Mouse (Mus musculus): ENCODE measurements around the gene Arih1.
A peak's percentile ranks its signal among the peaks of the same experiment; 100 is the strongest.
"Not testable (repeated sequence)": the region's sequence is repeated elsewhere in the genome, so short reads cannot be mapped to it uniquely, and the experiment has no call there.

Arih1 gene

GRCm38 (mm10) chr9:59458997-59459510 is 27.4 kb downstream of the Arih1 start:
- no peak for DNase-seq (ENCODE audit: low read depth, low spot score)

DNA sequence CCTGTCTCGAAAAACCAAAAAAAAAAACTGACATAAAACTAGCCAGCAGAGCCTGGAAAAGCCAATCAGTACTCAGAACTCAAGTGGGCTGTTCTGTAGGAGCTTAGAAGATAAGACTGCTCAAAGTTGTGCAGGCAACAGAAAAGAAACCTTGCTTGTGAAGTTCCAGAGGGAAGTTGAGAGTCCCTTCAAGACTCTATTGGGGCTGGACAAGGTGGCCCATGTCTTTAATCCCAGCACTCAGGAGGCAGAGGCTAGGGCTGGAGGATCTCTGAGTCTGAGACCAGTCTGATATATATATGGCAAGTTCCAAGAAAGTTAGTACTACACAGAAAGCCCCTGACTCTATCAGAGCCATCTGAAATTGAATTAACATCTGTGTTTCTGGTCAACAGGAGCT is 28.0 kb downstream of the Arih1 start:
- no peak for DNase-seq (ENCODE audit: low read depth, low spot score)

GRCm38 (mm10) chr9:59457671-59458070 is 28.7 kb downstream of the Arih1 start:
- DNase-seq (ENCODE audit: low read depth, low spot score) = no peak

- peak; percentile 50 for DNase-seq (ENCODE audit: low read depth, low spot score)
Observed at GRCm38 (mm10) chr9:59455404-59456068, 30.9 kb downstream of the Arih1 start.

GRCm38 (mm10) chr9:59433729-59434128 is 52.7 kb downstream of the Arih1 start:
- no peak for DNase-seq (ENCODE audit: low read depth, low spot score)

DNA sequence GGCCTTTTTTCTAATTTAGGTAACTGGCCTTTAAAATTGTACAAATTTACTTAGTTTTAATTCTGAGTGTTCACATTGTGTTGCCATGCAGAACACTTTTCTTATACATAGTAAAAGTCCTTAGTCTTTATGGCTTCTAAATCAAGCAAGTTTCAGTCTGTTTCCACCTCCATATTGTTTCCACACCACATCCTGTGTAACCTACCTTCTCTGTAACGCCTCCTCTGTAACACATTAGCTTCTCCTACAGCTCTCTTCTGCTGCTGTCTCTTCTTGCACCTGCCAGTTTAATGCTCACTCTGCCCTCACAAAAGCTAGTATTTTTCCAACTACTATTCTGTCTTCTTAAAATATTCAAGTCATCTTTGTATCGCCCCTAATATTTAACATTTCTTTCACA is 54.8 kb downstream of the Arih1 start:
- DNase-seq (ENCODE audit: low read depth, low spot score) = no peak

DNA sequence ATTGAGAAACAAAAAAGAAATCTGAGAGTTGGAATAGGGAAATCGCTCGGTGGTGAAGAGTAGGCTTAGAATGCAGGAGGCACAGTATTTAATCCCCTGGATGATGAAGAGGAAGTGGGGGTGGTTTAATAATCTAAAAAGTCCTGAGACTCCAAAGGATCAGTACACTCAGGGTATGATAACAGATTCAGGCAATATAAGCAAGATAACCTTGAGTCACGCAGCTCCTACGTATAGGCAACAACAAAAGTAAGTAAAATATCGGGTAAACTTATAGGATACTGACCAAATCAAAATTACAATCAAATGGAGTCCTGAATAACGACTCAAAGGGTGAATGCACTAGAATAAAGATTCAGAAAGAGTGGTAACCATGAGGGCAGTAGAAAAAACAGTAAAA is 65.9 kb downstream of the Arih1 start:
- DNase-seq (ENCODE audit: low read depth, low spot score) = no peak

DNA sequence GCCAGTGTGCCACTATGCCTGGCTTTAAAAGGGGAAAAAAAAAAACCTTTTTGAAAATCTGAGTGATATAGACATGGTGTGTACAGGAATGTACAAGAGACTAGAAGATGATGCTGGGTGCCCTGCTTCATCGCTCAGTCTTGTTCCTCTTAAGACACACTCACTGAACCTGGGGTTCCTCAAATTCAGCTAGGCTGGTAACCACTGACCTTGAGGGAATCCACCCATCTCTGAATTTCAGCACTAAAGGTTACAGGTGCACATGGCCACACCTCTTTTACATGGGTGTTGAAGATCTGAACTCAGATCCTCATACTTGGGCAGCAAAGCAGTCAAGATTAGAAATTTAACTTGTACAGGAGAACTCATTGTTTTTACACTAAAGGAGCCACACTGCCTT is 79.1 kb downstream of the Arih1 start:
- DNase-seq (ENCODE audit: low read depth, low spot score) = no peak

DNA sequence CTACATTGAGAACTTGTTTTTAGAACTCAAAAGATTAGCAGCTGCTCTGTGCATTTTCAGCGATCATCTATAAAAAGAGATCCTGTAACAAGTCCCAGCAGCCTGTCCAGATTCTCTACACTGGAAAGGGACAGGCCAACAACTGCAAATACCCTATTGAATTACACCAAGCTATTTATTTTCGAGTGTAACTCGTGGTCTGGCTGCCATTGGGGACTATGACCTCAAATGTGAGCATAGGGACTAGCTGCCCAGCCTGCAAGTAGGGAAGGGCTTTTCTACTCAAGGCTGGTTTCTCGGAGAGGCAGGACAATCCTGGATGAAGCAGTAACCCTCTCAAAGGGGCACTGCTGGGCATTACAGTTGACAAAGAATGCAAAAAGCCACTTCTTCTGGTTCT is 97.3 kb downstream of the Arih1 start:
- DNase-seq (ENCODE audit: low read depth, low spot score) = no peak

- no peak for DNase-seq (ENCODE audit: low read depth, low spot score)
Observed at GRCm38 (mm10) chr9:59388311-59388710, 98.1 kb downstream of the Arih1 start.

DNA sequence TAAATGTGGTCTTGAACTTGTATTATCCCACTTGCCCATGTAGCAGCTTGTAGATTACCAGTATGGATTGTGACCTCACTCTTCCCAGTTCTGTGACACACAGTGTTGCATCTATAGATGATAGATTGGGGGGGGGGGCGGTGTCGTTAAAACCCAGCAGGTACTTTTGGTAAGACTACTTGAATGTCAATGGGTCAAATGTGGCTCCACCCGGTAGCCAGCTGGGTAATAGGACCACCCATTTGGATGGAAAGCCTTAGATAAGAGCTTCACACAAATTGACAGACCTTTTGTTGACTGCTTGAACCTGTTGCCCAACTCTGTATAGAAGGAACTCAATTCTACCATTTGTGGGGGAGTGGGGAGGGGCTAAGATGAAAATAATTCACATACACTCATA is 99.0 kb downstream of the Arih1 start:
- no peak for DNase-seq (ENCODE audit: low read depth, low spot score)

GRCm38 (mm10) chr9:59375626-59376025 is 110.8 kb downstream of the Arih1 start:
- no peak for DNase-seq (ENCODE audit: low read depth, low spot score)

DNA sequence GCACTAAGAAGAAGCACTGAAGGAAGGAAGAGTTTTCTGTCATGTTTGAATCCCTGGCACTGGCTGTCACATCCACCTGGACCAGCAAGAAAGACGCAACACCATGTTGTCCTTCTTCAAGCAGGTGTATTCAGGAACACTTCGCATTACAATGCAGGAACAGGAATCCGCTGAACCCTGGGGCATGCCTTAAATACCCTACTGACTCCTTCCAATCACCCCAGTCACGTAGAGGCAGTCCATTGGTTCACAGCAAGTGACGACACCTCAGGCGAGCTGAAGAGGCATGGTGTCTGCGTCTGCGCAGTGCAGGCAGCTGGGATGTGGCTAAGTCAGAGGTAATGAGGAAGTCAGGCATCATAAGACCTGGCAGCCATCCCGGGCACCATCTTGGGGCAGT is 116.8 kb downstream of the Arih1 start:
- DNase-seq (ENCODE audit: low read depth, low spot score) = no peak

DNA sequence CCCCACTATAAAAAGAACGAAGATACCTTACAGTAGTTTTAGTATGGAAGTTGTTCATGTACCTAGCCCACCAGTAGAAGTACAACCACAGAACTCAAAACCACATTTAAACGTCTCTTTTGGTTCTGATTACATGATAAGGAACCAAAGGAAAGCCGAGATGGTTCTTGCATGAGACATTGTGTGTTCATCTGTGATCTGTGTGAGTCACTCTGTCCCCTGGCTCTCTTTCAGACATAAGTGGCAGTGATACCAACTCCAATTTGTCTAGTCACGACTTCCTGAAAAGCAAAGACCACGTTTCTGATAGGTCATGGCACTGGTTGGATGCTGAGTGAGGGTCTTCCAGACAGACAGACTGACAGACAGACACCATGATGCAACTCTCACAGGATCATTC is 117.2 kb downstream of the Arih1 start:
- DNase-seq (ENCODE audit: low read depth, low spot score) = no peak

DNA sequence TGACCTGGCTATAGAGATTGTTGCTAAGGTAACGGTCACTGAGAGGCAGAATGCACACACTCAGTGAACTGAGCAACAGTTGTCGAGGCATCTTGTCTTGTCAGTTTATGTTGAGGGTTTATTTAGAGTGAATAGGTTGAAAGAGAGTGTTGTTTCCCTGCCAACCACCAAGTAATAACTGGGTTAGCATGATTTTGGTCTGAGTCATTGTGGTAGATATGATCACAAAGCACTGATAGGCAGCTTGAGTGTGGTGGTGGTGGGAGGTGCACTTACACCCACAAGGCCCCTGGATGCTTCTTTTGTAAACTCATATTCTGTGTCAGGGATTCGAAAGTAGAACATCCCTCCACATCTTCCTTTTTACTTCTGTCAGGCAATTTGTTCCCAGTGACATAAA is 125.9 kb downstream of the Arih1 start:
- DNase-seq (ENCODE audit: low read depth, low spot score) = not testable (repeated sequence)

GRCm38 (mm10) chr9:59358041-59358440 is 128.4 kb downstream of the Arih1 start:
- not testable (repeated sequence) for DNase-seq (ENCODE audit: low read depth, low spot score)

- DNase-seq (ENCODE audit: low read depth, low spot score) = peak; percentile 85
Observed at GRCm38 (mm10) chr9:59353253-59353639, 133.2 kb downstream of the Arih1 start, which contains the start of gene Bbs4. Gene Bbs4 (minus strand): TSS chr9:59353508.

DNA sequence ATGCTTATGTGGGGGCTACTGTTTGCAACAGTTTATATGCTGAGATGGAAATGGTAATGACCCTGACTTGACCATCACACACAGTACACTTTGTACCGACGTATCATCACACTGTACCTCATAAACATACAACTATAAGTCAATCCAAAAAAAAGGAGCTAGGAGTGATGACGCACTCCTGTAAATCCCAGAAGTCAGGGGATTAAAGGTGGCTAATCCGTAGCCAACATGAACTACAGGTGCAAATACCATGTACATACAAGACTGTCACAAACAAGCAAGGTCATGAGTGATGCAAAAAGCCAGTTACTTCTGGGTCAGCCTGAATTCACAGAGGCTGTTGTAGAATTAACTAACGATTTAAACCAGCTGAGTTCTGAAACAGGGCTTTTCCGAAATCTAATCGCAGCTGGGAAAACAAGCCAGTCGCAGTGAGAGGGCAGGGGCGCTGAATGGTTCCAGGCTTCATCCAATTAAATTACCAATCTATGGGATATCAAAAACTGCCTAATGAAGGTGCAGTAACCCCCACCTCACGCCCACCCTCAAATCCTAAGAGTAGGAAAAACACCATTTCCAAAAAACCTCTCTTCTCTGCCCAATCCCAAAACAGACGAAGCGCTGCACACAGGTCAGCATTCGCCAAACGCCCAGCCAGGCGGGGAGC is 133.7 kb downstream of the Arih1 start:
- peak; percentile 4 for DNase-seq (ENCODE audit: low read depth, low spot score)

DNA sequence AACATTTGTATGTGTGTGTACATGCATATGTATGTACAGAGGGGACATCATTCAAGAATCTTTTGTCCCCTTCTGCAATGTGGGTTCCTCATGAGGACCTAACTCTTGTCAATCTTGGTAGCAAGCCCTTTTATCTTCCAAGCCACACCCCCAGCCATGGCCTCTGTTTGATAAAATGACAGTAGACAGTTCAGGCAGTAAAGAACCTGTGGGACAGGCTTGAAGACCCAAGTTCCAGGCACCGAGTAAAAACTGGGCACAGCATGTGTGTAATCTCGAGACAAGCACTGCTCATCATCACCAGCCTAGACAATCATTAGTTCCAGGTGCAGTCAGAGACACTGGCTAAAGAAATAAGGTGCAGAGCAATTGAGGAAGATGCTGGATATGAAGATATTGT is 140.2 kb downstream of the Arih1 start:
- no peak for DNase-seq (ENCODE audit: low read depth, low spot score)

DNA sequence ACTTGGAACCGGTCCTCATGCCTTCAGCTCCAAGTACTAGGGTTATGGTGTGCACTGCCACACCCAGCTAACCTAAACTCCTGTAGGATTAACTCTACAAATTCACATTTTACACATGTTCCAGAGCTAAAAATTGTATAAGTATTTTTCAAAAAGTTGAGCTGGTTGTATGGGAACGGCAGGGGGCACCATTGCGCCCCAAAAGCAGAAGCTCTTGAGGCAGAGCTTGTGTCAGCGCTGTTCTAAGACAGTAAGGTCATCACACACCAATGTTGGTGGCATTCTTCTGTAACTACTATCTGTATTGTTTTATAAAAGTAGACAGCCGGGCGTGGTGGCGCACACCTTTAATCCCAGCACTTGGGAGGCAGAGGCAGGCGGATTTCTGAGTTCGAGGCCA is 146.4 kb downstream of the Arih1 start:
- DNase-seq (ENCODE audit: low read depth, low spot score) = no peak

GRCm38 (mm10) chr9:59339107-59339506 is 147.3 kb downstream of the Arih1 start:
- no peak for DNase-seq (ENCODE audit: low read depth, low spot score)

DNA sequence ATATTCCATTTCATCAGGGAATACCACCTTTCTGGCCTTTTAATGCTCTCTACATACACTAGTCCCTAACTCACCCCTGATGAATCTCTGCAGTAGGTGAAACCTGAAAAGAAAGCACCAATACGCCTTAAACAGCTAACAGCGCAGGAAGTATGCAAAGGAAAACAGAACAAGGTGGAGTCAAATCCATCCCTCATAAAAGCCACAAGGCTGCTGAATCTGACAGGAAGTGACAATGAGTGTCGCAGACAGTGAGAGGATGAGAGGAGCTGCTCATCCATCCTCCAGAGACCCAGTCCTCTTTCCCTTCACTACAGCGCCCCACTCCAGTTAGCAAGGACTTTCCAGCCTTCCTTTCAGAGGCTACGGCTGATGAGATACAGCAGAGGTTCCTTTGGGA is 148.0 kb downstream of the Arih1 start:
- no peak for DNase-seq (ENCODE audit: low read depth, low spot score)

Measured in c-Kit-negative CD71-positive TER-119-positive erythroid progenitor cells, embryonic 14.5 days (primary cell).